ENCODE assay signal across 10 mouse cellular contexts in the genomic region with DNA sequence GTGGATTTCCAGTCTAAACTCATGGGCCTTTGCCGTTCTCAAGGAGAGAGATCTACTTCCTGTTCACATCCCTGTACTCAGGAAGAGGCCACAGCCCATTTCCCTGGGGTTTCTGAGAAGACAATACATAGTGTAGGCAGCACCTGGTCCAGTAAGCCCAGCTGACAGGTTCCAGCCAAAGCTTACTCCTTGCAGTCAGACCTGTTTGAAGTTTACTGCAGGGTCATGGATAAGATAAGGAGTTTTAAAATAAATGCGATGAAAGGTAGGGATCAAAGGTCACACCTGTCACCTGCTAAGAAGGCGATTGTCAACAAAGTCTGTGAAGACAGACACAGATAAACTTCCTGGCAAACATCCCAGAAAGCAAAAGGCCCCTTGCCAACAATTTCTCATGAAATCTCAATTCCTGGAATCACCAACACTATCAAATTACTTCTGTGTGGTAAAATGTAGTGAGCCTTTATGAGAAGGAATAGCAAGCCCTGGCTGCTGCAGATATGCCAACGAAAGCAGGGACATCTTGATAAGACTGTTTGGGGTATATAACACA.
A peak's percentile ranks its signal among the peaks of the same experiment; 100 is the strongest.
DNase-seq lines count a peak whose midpoint lies in the region; ATAC-seq and TF ChIP-seq lines count a peak whose summit lies in the region.
"Had no signal": no experiment of that assay in that cellular context is flagged by ENCODE, and none has a peak within 500 bp of the region (broad histone marks: within the 10 kb centered on the region; RNA-seq: fewer than 3 reads in every experiment).

No protein-coding gene starts in this region.

- 37% methylated on average over 4 of the region's 4 CpGs for WGBS in kidney, postnatal 0 days
- 53% methylated on average over 4 of the region's 4 CpGs for WGBS in kidney, embryonic 15.5 days
- 36% methylated on average over 4 of the region's 4 CpGs for WGBS in intestine, embryonic 16.5 days

- DNase-seq in kidney, postnatal 0 days (ENCODE audit: low spot score), result peak; percentile 27
- peak; percentile 89 for DNase-seq in MEL (ENCODE audit: low read depth, low spot score)
- DNase-seq in heart, adult 18-20 months, result peak; percentile 74 to 79
- DNase-seq in thymus, postnatal 36 days, result no peak
- DNase-seq in right cerebral cortex, postnatal 25 days, result no peak
- DNase-seq in cerebellum, adult 11-12 months, result no peak

- H3K79me2 ChIP-seq in MEL (ENCODE audit: control insufficient read depth, insufficient read depth, low read length, poor library complexity), result no peaks in the 10 kb centered on the region

- H3K4me1 ChIP-seq in kidney, postnatal 0 days (replicated peaks; ENCODE audit: insufficient read depth, low read length), result no peaks in the 10 kb centered on the region
- peaks cover 6% of the 10 kb centered on the region; the same call in 1 of the 2 replicates for H3K4me1 ChIP-seq in kidney, embryonic 15.5 days
- peaks cover 5 to 22% of the 10 kb centered on the region in 2 experiments for H3K4me1 ChIP-seq in MEL (ENCODE audit: control insufficient read depth in 1 of 2, insufficient read depth in 2 of 2, low read length in 2 of 2)
- H3K4me1 ChIP-seq in intestine, embryonic 16.5 days (ENCODE audit: control insufficient read depth, insufficient read depth, low read length), result peaks cover 11% of the 10 kb centered on the region; the same call in 1 of the 2 replicates

- H3K36me3 ChIP-seq in kidney, postnatal 0 days (ENCODE audit: insufficient read depth, low read length), result no peaks in the 10 kb centered on the region
- no peaks in the 10 kb centered on the region for H3K36me3 ChIP-seq in kidney, embryonic 15.5 days
- H3K36me3 ChIP-seq in MEL (ENCODE audit: control insufficient read depth in 1 of 2, insufficient read depth in 2 of 2, low read length in 2 of 2), result peaks cover 0 to 25% of the 10 kb centered on the region in 2 experiments; a peak in 2 of 4 replicates
- no peaks in the 10 kb centered on the region for H3K36me3 ChIP-seq in intestine, embryonic 16.5 days (ENCODE audit: control insufficient read depth, insufficient read depth, low read length)
- H3K36me3 ChIP-seq: limb, embryonic 15.5 days had no signal

- TF ChIP-seq RAD21 in MEL (IDR thresholded peaks at IDR 0.05; ENCODE audit: low read depth, low read length), result no peak

- no peak for ATAC-seq in kidney, postnatal 0 days (replicated peaks; ENCODE audit: low FRiP score, low read depth)
- no peak for ATAC-seq in kidney, embryonic 15.5 days (replicated peaks; ENCODE audit: low FRiP score)
- peak; percentile 94 for ATAC-seq in intestine, embryonic 16.5 days

- H3K4me2 ChIP-seq in kidney, postnatal 0 days (ENCODE audit: low read length), result no peak overlapping the region
- no peak overlapping the region for H3K4me2 ChIP-seq in kidney, embryonic 15.5 days
- no peak overlapping the region for H3K4me2 ChIP-seq in intestine, embryonic 16.5 days (ENCODE audit: low read depth, low read length)
- H3K4me2 ChIP-seq: limb, embryonic 15.5 days had no signal

- no peak for TF ChIP-seq CTCF in kidney, postnatal 0 days (IDR thresholded peaks at IDR 0.05; ENCODE audit: low read depth)
- TF ChIP-seq CTCF in MEL (IDR thresholded peaks at IDR 0.05 in 2 of 3, conservative IDR thresholded peaks at IDR 0.05 in 1 of 3; ENCODE audit: control insufficient read depth in 1 of 3, insufficient read depth in 1 of 3, low read depth in 2 of 3, low read length in 3 of 3, poor library complexity in 1 of 3, severe bottlenecking in 1 of 3), result no peak

- peak; percentile 93 for TF ChIP-seq EP300 in MEL (IDR thresholded peaks at IDR 0.05; ENCODE audit: low read depth in 1 of 2, low read length in 2 of 2)

- no peak overlapping the region for H3K4me3 ChIP-seq in kidney, postnatal 0 days (replicated peaks; ENCODE audit: low read depth, low read length)
- no peak overlapping the region for H3K4me3 ChIP-seq in kidney, embryonic 15.5 days (replicated peaks)
- no peak overlapping the region for H3K4me3 ChIP-seq in MEL (ENCODE audit: control insufficient read depth in 1 of 2, insufficient read depth in 1 of 2, low read depth in 2 of 2, low read length in 2 of 2)
- no peak overlapping the region for H3K4me3 ChIP-seq in intestine, embryonic 16.5 days (ENCODE audit: low read length)
- H3K4me3 ChIP-seq: erythroblast, embryonic 14.5 days; limb, embryonic 15.5 days had no signal

- TF ChIP-seq POLR2A in MEL (IDR thresholded peaks at IDR 0.05; ENCODE audit: control insufficient read depth in 1 of 2, insufficient read depth in 1 of 2, low read depth in 1 of 2, low read length in 2 of 2, poor library complexity in 1 of 2), result no peak

- no peaks in the 10 kb centered on the region for H3K9me3 ChIP-seq in kidney, postnatal 0 days (replicated peaks; ENCODE audit: low read length)
- H3K9me3 ChIP-seq in kidney, embryonic 15.5 days (replicated peaks), result no peaks in the 10 kb centered on the region
- H3K9me3 ChIP-seq in MEL (replicated peaks; ENCODE audit: insufficient read depth, low read length), result no peaks in the 10 kb centered on the region
- peaks cover 10% of the 10 kb centered on the region; the same call in 1 of the 2 replicates for H3K9me3 ChIP-seq in intestine, embryonic 16.5 days (ENCODE audit: control insufficient read depth, low read length)
- H3K9me3 ChIP-seq: limb, embryonic 15.5 days had no signal

- no peaks in the 10 kb centered on the region for H3K27me3 ChIP-seq in kidney, postnatal 0 days (ENCODE audit: insufficient read depth, low read length)
- no peaks in the 10 kb centered on the region for H3K27me3 ChIP-seq in kidney, embryonic 15.5 days
- H3K27me3 ChIP-seq in MEL (ENCODE audit: control insufficient read depth in 1 of 2, insufficient read depth in 2 of 2, low read length in 2 of 2), result no peaks in the 10 kb centered on the region
- H3K27me3 ChIP-seq in intestine, embryonic 16.5 days (replicated peaks; ENCODE audit: control insufficient read depth, insufficient read depth, low read length), result no peaks in the 10 kb centered on the region
- H3K27me3 ChIP-seq: limb, embryonic 15.5 days had no signal

- H3K27ac ChIP-seq in kidney, postnatal 0 days, result no peak overlapping the region
- H3K27ac ChIP-seq in kidney, embryonic 15.5 days, result no peak overlapping the region
- H3K27ac ChIP-seq in MEL (ENCODE audit: control insufficient read depth, low read depth, low read length), result peak overlapping the region; percentile 69; the same call in 1 of the 2 replicates
- H3K27ac ChIP-seq in intestine, embryonic 16.5 days (ENCODE audit: low read length), result peak overlapping the region; percentile 65
- H3K27ac ChIP-seq: limb, embryonic 15.5 days had no signal

- no peak overlapping the region for H3K9ac ChIP-seq in kidney, postnatal 0 days (ENCODE audit: low read depth, low read length)
- H3K9ac ChIP-seq in kidney, embryonic 15.5 days, result no peak overlapping the region
- no peak overlapping the region for H3K9ac ChIP-seq in MEL (ENCODE audit: control insufficient read depth, low read depth, low read length, poor library complexity, severe bottlenecking)
- no peak overlapping the region for H3K9ac ChIP-seq in intestine, embryonic 16.5 days (ENCODE audit: low read depth, low read length)
- H3K9ac ChIP-seq: limb, embryonic 15.5 days had no signal

TF ChIP-seq in MEL, 35 proteins besides CTCF, POLR2A, EP300 and RAD21 (continues in another document):
- peak; percentile 90 for TF ChIP-seq BHLHE40 (IDR thresholded peaks at IDR 0.05; ENCODE audit: borderline replicate concordance, low read depth, low read length)
- TF ChIP-seq USF1 (IDR thresholded peaks at IDR 0.05; ENCODE audit: low read depth, low read length), result no peak
- peak; percentile 79 for TF ChIP-seq MAFK (IDR thresholded peaks at IDR 0.05; ENCODE audit: borderline replicate concordance, low read depth, low read length)
- TF ChIP-seq USF2 (IDR thresholded peaks at IDR 0.05; ENCODE audit: borderline replicate concordance in 1 of 2, insufficient read depth in 1 of 2, low read depth in 1 of 2, low read length in 2 of 2), result no peak
- peak; percentile 48; the same call in 1 of the 2 replicates for TF ChIP-seq MXI1 (IDR thresholded peaks at IDR 0.05; ENCODE audit: low read depth, low read length)
- TF ChIP-seq ELF1 (IDR thresholded peaks at IDR 0.05; ENCODE audit: low read depth, low read length), result no peak
- peak; percentile 48; the same call in 1 of the 2 replicates for TF ChIP-seq MYB (IDR thresholded peaks at IDR 0.05; ENCODE audit: low read depth, low read length)
- TF ChIP-seq ZKSCAN1 (IDR thresholded peaks at IDR 0.05; ENCODE audit: low read depth, low read length), result no peak
- TF ChIP-seq CHD2 (IDR thresholded peaks at IDR 0.05; ENCODE audit: low read length), result peak; percentile 19; the same call in 1 of the 2 replicates
- TF ChIP-seq MAZ (IDR thresholded peaks at IDR 0.05; ENCODE audit: low read depth, low read length), result peak; percentile 71; the same call in 1 of the 2 replicates
- no peak for TF ChIP-seq SMC3 (IDR thresholded peaks at IDR 0.05; ENCODE audit: low read depth, low read length)
- TF ChIP-seq POLR2AphosphoS5 (IDR thresholded peaks at IDR 0.05; ENCODE audit: borderline replicate concordance, low read depth, low read length), result no peak
- TF ChIP-seq TAL1 (IDR thresholded peaks at IDR 0.05; ENCODE audit: low read length), result peak; percentile 89
- TF ChIP-seq POLR2AphosphoS2 (IDR thresholded peaks at IDR 0.05; ENCODE audit: low read length), result no peak
- TF ChIP-seq SIN3A (IDR thresholded peaks at IDR 0.05; ENCODE audit: low read length), result peak; percentile 85
- peak; percentile 96 for TF ChIP-seq TCF12 (IDR thresholded peaks at IDR 0.05; ENCODE audit: low read depth, low read length)
- TF ChIP-seq NRF1 (IDR thresholded peaks at IDR 0.05; ENCODE audit: insufficient read depth, low read depth, low read length, poor library complexity, severe bottlenecking), result no peak
- TF ChIP-seq UBTF (IDR thresholded peaks at IDR 0.05; ENCODE audit: borderline replicate concordance, insufficient read depth, low read depth, low read length), result no peak
- no peak for TF ChIP-seq GABPA (IDR thresholded peaks at IDR 0.05; ENCODE audit: low read depth, low read length)
- no peak for TF ChIP-seq CHD1 (IDR thresholded peaks at IDR 0.05; ENCODE audit: low read depth, low read length)
- TF ChIP-seq MEF2A (IDR thresholded peaks at IDR 0.05; ENCODE audit: extremely low read depth, insufficient replicate concordance, low read depth, low read length, poor library complexity, severe bottlenecking), result peak; percentile 86; the same call in 1 of the 2 replicates
- TF ChIP-seq NELFE (IDR thresholded peaks at IDR 0.05; ENCODE audit: low read depth, low read length), result no peak
- TF ChIP-seq ZNF384 (IDR thresholded peaks at IDR 0.05; ENCODE audit: low read depth, low read length), result no peak
- TF ChIP-seq ZMIZ1 (IDR thresholded peaks at IDR 0.05; ENCODE audit: low read depth, low read length), result no peak
- TF ChIP-seq MAX (IDR thresholded peaks at IDR 0.05; ENCODE audit: low read length), result no peak
- no peak for TF ChIP-seq TBP (IDR thresholded peaks at IDR 0.05; ENCODE audit: low read depth, low read length)
- peak; percentile 93 for TF ChIP-seq GATA1 (IDR thresholded peaks at IDR 0.05; ENCODE audit: low read depth, low read length)
- 0 out of 2 replicates have a peak, but pooled peaks have one; percentile 53 for TF ChIP-seq JUND (IDR thresholded peaks at IDR 0.05; ENCODE audit: low read depth, low read length)

Comparison
In these comparisons a context has a peak if more than half of its experiments do, and no peak if none do; other contexts are left out.
1. DNase-seq: peak in kidney, postnatal 0 days (single experiment), MEL (single experiment) and heart, adult 18-20 months (2 of 2); none in thymus, postnatal 36 days (0 of 2), right cerebral cortex, postnatal 25 days (single experiment) and cerebellum, adult 11-12 months (single experiment).
2. H3K27ac ChIP-seq: peak in MEL (single experiment) and intestine, embryonic 16.5 days (single experiment); none in kidney, postnatal 0 days (single experiment) and kidney, embryonic 15.5 days (single experiment).